In genomic region chr1:164545843-164546242, GRCm38 (mm10) we compare ENCODE assay signal across 23 mouse cellular contexts.
A peak's percentile ranks its signal among the peaks of the same experiment; 100 is the strongest.
DNase-seq lines count a peak whose midpoint lies in the region; ATAC-seq and TF ChIP-seq lines count a peak whose summit lies in the region.
"Had no signal": no experiment of that assay in that cellular context is flagged by ENCODE, and none has a peak within 500 bp of the region (broad histone marks: within the 10 kb centered on the region; RNA-seq: fewer than 3 reads in every experiment).

No protein-coding gene starts in this region.

- no peaks in the 10 kb centered on the region for H3K36me3 ChIP-seq in liver, adult 2 months (ENCODE audit: control insufficient read depth, insufficient read depth, low read length)
- H3K36me3 ChIP-seq in liver, postnatal 0 days (replicated peaks; ENCODE audit: insufficient read depth, low read length) = no peaks in the 10 kb centered on the region
- H3K36me3 ChIP-seq in liver, embryonic 12.5 days = no peaks in the 10 kb centered on the region
- no peaks in the 10 kb centered on the region for H3K36me3 ChIP-seq in forebrain, embryonic 15.5 days
- H3K36me3 ChIP-seq: G1E had no signal

- peak; percentile 63 for ATAC-seq in liver, postnatal 0 days
- no peak for ATAC-seq in liver, embryonic 12.5 days
- ATAC-seq in forebrain, embryonic 15.5 days (replicated peaks) = no peak
- ATAC-seq: activated CD4-positive, CD25-positive, alpha-beta regulatory T cell, adult 4 months; CD4-positive, CD25-positive, alpha-beta regulatory T cell, adult 4 months; Patski had no signal

- TF ChIP-seq CTCF in liver, adult 2 months (IDR thresholded peaks at IDR 0.05; ENCODE audit: low read depth, low read length) = no peak
- TF ChIP-seq CTCF in liver, postnatal 0 days (IDR thresholded peaks at IDR 0.05; ENCODE audit: low read depth) = no peak
- no peak for TF ChIP-seq CTCF in olfactory bulb, adult 2 months (IDR thresholded peaks at IDR 0.05; ENCODE audit: insufficient read depth, low read depth, low read length)

- no peaks in the 10 kb centered on the region for H3K27me3 ChIP-seq in liver, adult 2 months (ENCODE audit: control insufficient read depth, insufficient read depth, low read length)
- no peaks in the 10 kb centered on the region for H3K27me3 ChIP-seq in liver, postnatal 0 days (ENCODE audit: insufficient read depth, low read length)
- H3K27me3 ChIP-seq in liver, embryonic 12.5 days (replicated peaks) = no peaks in the 10 kb centered on the region
- no peaks in the 10 kb centered on the region for H3K27me3 ChIP-seq in forebrain, embryonic 15.5 days
- H3K27me3 ChIP-seq: CH12.LX, Patski had no signal

- DNase-seq in liver, adult 2 months (ENCODE audit: extremely low read depth, low read depth, low spot score) = peak; percentile 65
- DNase-seq in liver (no peak), MN1 (ENCODE audit: low spot score) (peak; percentile 23)
- DNase-seq in liver, postnatal 0 days = no peak
- no peak for DNase-seq in cerebellum, postnatal 10 days
- DNase-seq: adrenal gland, adult 2 months; adrenal gland, adult 8-10 months; adrenal gland, postnatal 10 days; adrenal gland, postnatal 14 days; adrenal gland, postnatal 25 days; adrenal gland, postnatal 36 days; B cell, adult 2 months; cerebellum, adult 11 months; cerebellum, adult 11-12 months; cerebellum, adult 18-20 months had no signal

- no peak overlapping the region for H3K27ac ChIP-seq in liver, adult 2 months (replicated peaks; ENCODE audit: insufficient read depth, low read depth, low read length)
- no peak overlapping the region for H3K27ac ChIP-seq in liver, postnatal 0 days (ENCODE audit: low read depth)
- H3K27ac ChIP-seq in liver, embryonic 12.5 days = no peak overlapping the region
- H3K27ac ChIP-seq in olfactory bulb, adult 2 months (ENCODE audit: insufficient read depth, low read depth, low read length) = 0 out of 2 replicates have a peak overlapping the region, but pooled peaks have one; percentile 8
- H3K27ac ChIP-seq in forebrain, embryonic 15.5 days (replicated peaks) = no peak overlapping the region

- H3K4me3 ChIP-seq in liver, adult 2 months (ENCODE audit: insufficient read depth, low read depth, low read length) = no peak overlapping the region
- H3K4me3 ChIP-seq in liver, postnatal 0 days (ENCODE audit: low read depth, low read length) = no peak overlapping the region
- H3K4me3 ChIP-seq in liver, embryonic 12.5 days = no peak overlapping the region
- H3K4me3 ChIP-seq in olfactory bulb, adult 2 months (ENCODE audit: insufficient read depth, low read depth, low read length) = no peak overlapping the region
- no peak overlapping the region for H3K4me3 ChIP-seq in forebrain, embryonic 15.5 days

- no peak for TF ChIP-seq EP300 in liver, postnatal 0 days (IDR thresholded peaks at IDR 0.05; ENCODE audit: low read depth)

- H3K79me2 ChIP-seq in liver, adult 2 months (ENCODE audit: control insufficient read depth, insufficient read depth, low read length) = no peaks in the 10 kb centered on the region

- H3K4me2 ChIP-seq in liver, postnatal 0 days (ENCODE audit: low read depth, low read length) = no peak overlapping the region
- H3K4me2 ChIP-seq in liver, embryonic 12.5 days = no peak overlapping the region
- H3K4me2 ChIP-seq in forebrain, embryonic 15.5 days (replicated peaks) = no peak overlapping the region

- no peaks in the 10 kb centered on the region for H3K9me3 ChIP-seq in liver, postnatal 0 days (ENCODE audit: low read length)
- no peaks in the 10 kb centered on the region for H3K9me3 ChIP-seq in liver, embryonic 12.5 days (replicated peaks)
- no peaks in the 10 kb centered on the region for H3K9me3 ChIP-seq in forebrain, embryonic 15.5 days
- H3K9me3 ChIP-seq: G1E had no signal

- no peak overlapping the region for H3K9ac ChIP-seq in liver, adult 2 months (ENCODE audit: low read depth, low read length)
- no peak overlapping the region for H3K9ac ChIP-seq in liver, postnatal 0 days (replicated peaks)
- H3K9ac ChIP-seq in liver, embryonic 12.5 days = no peak overlapping the region
- no peak overlapping the region for H3K9ac ChIP-seq in forebrain, embryonic 15.5 days (replicated peaks)

- 32% methylated on average over 4 of the region's 4 CpGs for WGBS in liver, adult 2 months
- WGBS in liver, postnatal 0 days (ENCODE audit: insufficient replicate concordance) = 56% methylated on average over 4 of the region's 4 CpGs
- 57% methylated on average over 4 of the region's 4 CpGs for WGBS in liver, embryonic 12.5 days (ENCODE audit: insufficient replicate concordance)
- 73% methylated on average over 4 of the region's 4 CpGs for WGBS in olfactory bulb, adult 2 months
- WGBS in forebrain, embryonic 15.5 days = 86% methylated on average over 4 of the region's 4 CpGs

- peaks cover 4% of the 10 kb centered on the region; the same call in 1 of the 2 replicates for H3K4me1 ChIP-seq in liver, adult 2 months (ENCODE audit: control insufficient read depth, insufficient read depth, low read length)
- H3K4me1 ChIP-seq in liver, postnatal 0 days (ENCODE audit: insufficient read depth) = peaks cover 7% of the 10 kb centered on the region; the same call in 1 of the 2 replicates
- H3K4me1 ChIP-seq in liver, embryonic 12.5 days = no peaks in the 10 kb centered on the region
- peaks cover 6% of the 10 kb centered on the region; the same call in 1 of the 2 replicates for H3K4me1 ChIP-seq in olfactory bulb, adult 2 months (ENCODE audit: control insufficient read depth, insufficient read depth, low read length)
- no peaks in the 10 kb centered on the region for H3K4me1 ChIP-seq in forebrain, embryonic 15.5 days

- no peak for TF ChIP-seq POLR2A in liver, adult 2 months (IDR thresholded peaks at IDR 0.05; ENCODE audit: extremely low read depth, insufficient read depth, low read length)
- TF ChIP-seq POLR2A in olfactory bulb, adult 2 months (IDR thresholded peaks at IDR 0.05; ENCODE audit: insufficient read depth, low read depth, low read length) = no peak

Comparison
In these comparisons a context has a peak if more than half of its experiments do, and no peak if none do; other contexts are left out.
1. DNase-seq: peak in liver, adult 2 months (single experiment) and MN1 (single experiment); none in liver (single experiment), liver, postnatal 0 days (single experiment) and cerebellum, postnatal 10 days (0 of 2).